Mouse (Mus musculus) lung, adult 2 months (tissue): ENCODE measurements around the gene Rps6kc1. TPM values are rescaled to one million over a fixed set of nuclear protein-coding genes. Genes with fewer than 3 reads are reported as not detected.

Experiments used
- DNase-seq: peaks from one replicate; pipeline ENCODE4 v3.0.0; 2022
- H3K4me1 ChIP-seq: fragments of 200-500 bp; 2 replicates; pipeline ENCODE4 v1.6.1; 2011; ENCODE audit warnings: low read length; ENCODE audit not compliant: control insufficient read depth, insufficient read depth
- H3K4me3 ChIP-seq: fragments of 200-500 bp; replicated peaks from 2 replicates; pipeline ENCODE3; 2011; ENCODE audit warnings: low read depth, mild to moderate bottlenecking, control low read depth, low read length; ENCODE audit errors: extremely low read depth
- CTCF ChIP-seq: fragments of 200-500 bp; IDR thresholded peaks from 2 replicates; pipeline ENCODE4 v1.5.1; 2011; ENCODE audit warnings: mild to moderate bottlenecking, low read length, control low read depth; ENCODE audit not compliant: insufficient read depth
- POLR2A ChIP-seq: fragments of 200-500 bp; IDR thresholded peaks from 2 replicates; pipeline ENCODE4 v1.6.1; 2011; ENCODE audit warnings: low read depth, mild to moderate bottlenecking, control low read depth, low read length, borderline replicate concordance; ENCODE audit errors: extremely low read depth
- WGBS: fragments of 180-500 bp; shearing (Covaris S2); methylation state at CpG from one replicate; pipeline ENCODE4 v1.1.7; 2018; 5-methylcytosine and 5-hydroxymethylcytosine counted together
- polyA plus RNA-seq: library from polyadenylated mRNA; depleted of rRNA; stranded (reverse); fragments of >200 nt; gene quantifications from 2 replicates; pipeline ENCODE4 v1.2.3, GENCODE M21; 2012

The Rps6kc1 gene
- polyA plus RNA-seq, 1 experiment: 9.7 TPM

GRCm38 (mm10) chr1:190846074-190846730, 65.4 kb downstream of the Rps6kc1 start:
- whole genome bisulfite sequencing: 72% methylated on average over 11 of the region's 11 CpGs
- no peak overlapping the region for H3K4me3 ChIP-seq
- TF ChIP-seq CTCF (no peak), POLR2A (no peak)
- H3K4me1 ChIP-seq: no peaks in the 10 kb centered on the region
- no peak for DNase-seq

DNA sequence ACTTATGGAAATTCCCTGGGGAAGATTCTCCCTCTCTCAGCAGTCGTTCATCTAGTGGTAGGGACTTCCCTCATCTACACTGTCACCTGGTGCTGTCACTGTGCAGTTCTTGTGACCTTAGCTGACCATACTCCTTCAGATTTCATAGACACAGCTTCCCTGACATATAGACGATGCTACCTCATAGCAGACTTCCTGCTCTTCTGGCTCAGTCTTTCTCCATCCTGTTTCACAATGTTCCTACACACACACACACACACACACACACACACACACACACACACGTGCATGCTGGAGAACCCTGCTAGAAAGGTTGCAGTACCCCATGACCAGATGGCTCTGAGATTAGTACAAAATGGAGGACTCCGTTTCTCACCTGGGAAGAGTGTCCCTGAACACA, 66.2 kb downstream of the Rps6kc1 start:
- no peak for DNase-seq
- no peak overlapping the region for H3K4me3 ChIP-seq
- no peak for TF ChIP-seq CTCF
- TF ChIP-seq POLR2A: no peak
- 46% methylated on average over 4 of the region's 4 CpGs for WGBS
- no peaks in the 10 kb centered on the region for H3K4me1 ChIP-seq

- no peak for DNase-seq
- TF ChIP-seq CTCF (no peak), POLR2A (no peak)
- Histone ChIP-seq H3K4me3 (no peak overlapping the region), H3K4me1 (no peaks in the 10 kb centered on the region)
- 89% methylated on average over 11 of the region's 11 CpGs for WGBS
These were observed 67.2 kb downstream of the Rps6kc1 start for GRCm38 (mm10) chr1:190844356-190844755.

DNA sequence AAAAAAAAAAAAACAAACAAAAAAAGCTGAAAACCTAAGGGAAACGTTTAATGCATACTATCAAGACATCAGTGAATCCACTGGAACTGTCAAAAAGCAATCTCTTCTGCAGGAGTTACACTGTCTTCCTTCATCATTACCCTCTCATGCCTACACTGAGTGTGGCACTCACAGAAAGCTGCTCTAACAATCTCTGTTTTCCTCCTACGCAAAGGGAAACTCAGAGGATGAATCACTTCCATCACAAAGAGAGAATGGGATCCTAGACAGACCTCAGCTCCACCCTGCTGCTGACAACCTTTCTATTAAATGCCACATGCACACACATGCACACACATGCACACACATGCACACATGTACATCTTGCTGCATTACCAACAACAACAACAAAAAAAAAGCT, 75.5 kb downstream of the Rps6kc1 start:
- no peak for DNase-seq
- H3K4me1 ChIP-seq: 0 out of 2 replicates have a peak, but pooled peaks cover 3% of the 10 kb centered on the region
- WGBS: 68% methylated on average over 2 of the region's 2 CpGs
- no peak overlapping the region for H3K4me3 ChIP-seq
- no peak for TF ChIP-seq CTCF
- TF ChIP-seq POLR2A: no peak

- no peak for TF ChIP-seq CTCF
- TF ChIP-seq POLR2A: no peak
- 63% methylated on average over 7 of the region's 7 CpGs for WGBS
- no peak for DNase-seq
- no peak overlapping the region for H3K4me3 ChIP-seq
- H3K4me1 ChIP-seq: 0 out of 2 replicates have a peak, but pooled peaks cover 3% of the 10 kb centered on the region
These were observed 77.2 kb downstream of the Rps6kc1 start for GRCm38 (mm10) chr1:190834201-190834907.

DNA sequence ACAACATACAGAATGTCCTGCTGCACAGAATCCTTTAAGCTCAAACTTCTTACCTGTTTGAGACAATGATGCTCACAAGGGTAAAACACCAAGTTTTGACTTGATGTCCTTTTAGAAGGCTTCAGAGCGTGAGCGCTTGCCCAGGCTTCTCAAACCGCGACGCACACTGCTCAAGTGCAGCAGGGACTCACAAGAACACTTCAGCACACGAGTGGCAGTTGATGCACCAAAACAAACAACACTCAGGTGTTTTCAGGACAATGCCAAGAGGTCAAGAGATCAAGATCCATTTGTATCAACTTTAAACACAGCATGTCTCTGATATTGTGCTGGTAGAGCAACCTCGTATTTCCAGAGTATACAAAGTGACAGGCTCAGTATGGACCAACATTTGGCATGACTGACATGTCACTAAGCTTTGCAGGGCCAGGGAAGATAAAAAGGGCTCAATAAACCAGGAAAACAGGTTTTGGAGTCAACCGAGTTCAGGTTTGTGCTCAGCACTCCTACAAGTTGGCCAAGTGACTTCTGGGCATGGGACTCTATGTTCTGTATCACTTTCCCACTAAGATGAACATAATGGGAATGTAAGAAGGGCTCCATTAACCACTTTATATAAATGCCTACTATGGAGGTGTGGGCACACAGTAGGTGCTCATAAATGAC, 78.5 kb downstream of the Rps6kc1 start:
- H3K4me3 ChIP-seq: no peak overlapping the region
- DNase-seq: no peak
- WGBS: 75% methylated on average over 8 of the region's 8 CpGs
- H3K4me1 ChIP-seq: 0 out of 2 replicates have a peak, but pooled peaks cover 3% of the 10 kb centered on the region
- no peak for TF ChIP-seq POLR2A
- TF ChIP-seq CTCF: no peak

DNA sequence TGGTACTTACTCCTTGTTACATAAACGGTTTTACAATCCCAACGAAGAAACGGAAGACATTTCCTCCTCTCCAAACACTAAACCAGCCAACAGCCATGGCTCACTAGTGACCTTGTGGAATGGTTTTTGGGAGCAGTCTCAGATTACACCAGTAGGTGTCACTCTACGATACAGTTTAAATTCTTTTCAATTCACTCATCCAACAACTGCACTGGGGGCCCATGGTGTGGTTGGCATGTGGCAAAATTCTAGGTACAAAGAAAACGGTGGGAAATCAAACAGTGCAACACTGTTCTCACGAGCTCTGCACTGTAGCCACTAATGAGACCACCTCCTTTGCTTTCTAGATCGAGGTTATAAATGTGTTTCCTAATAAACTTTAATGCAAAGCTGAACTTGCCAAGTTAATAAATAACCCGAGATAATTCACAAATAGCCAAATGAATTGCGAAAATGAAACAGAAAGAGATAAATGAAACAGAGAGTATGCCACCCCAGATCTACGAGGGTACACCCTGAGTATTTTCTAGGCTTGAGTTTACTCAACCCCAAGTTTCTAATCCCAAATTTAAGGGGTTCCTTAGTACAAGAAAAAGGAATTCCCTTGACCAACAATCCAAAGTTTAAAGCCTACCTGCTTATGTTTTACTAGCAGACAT, 79.6 kb downstream of the Rps6kc1 start:
- no peak for TF ChIP-seq POLR2A
- peak; percentile 40 for TF ChIP-seq CTCF
- no peak overlapping the region for H3K4me3 ChIP-seq
- H3K4me1 ChIP-seq: 0 out of 2 replicates have a peak, but pooled peaks cover 3% of the 10 kb centered on the region
- peak; percentile 40 for DNase-seq
- 35% methylated on average over 10 of the region's 10 CpGs for WGBS

DNA sequence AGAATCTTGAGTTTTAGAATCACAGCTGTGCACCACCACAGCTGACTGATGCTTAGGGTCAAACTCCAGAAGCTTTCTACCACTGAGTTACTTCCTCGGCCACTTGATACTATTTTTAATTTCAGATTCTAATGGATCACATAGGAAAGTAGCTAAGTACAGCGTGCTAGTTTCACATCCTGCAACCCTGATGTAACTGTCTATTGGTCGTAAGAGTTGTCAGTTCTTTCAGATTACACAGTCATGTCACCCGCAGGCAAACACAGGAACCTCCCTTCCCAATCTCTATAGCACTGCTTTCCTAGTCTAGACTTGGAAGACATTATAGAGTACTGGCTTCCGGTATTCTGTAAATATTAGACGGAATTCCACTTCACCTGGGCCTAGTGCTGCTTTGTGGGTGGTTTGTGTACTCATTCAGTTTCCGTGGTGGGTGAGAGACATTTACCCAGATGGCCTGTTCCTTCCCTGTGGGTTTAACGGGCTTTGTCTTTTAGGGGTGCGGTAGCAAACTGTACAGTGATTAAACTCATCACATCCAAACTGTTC, 85.0 kb downstream of the Rps6kc1 start:
- WGBS: 63% methylated on average over 9 of the region's 9 CpGs

DNA sequence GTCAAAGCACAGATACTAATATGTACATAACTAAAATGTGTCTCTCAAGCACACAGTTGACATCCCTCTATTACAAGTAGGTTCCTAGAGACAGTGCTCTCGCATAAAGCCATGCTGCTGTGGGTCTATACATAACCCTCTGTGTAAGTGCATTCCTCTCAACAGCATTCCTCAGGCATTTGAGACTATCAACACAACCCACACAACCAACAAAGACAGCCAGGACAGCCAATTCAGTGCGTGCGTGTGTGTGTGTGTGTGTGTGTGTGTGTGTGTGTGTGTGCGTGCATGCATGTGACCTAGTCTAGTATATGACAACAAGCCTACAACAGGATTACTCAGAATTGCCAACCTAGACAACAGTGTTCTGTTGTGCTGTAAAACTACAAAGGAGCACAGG, 87.8 kb downstream of the Rps6kc1 start:
- TF ChIP-seq CTCF (no peak), POLR2A (no peak)
- Histone ChIP-seq H3K4me1 (no peaks in the 10 kb centered on the region), H3K4me3 (no peak overlapping the region)
- 85% methylated on average over 4 of the region's 4 CpGs for WGBS
- DNase-seq: no peak

More for the DNA sequence above, 85.0 kb downstream of the Rps6kc1 start:
- TF ChIP-seq CTCF (no peak), POLR2A (no peak)
- Histone ChIP-seq H3K4me1 (no peaks in the 10 kb centered on the region), H3K4me3 (no peak overlapping the region)
- DNase-seq: no peak
